Mouse (Mus musculus) hindbrain, embryonic 13.5 days (tissue): ENCODE measurements around the gene Tll2. TPM values are rescaled to one million over a fixed set of nuclear protein-coding genes. Genes with fewer than 3 reads are reported as not detected.

Source experiments
- ATAC-seq: fragments of 200-750 bp; cut with Nextera tagmentation; 2 replicates; pipeline ENCODE4 v1.8.0; 2017; ENCODE audit warnings: moderate TSS enrichment; ENCODE audit not compliant: low FRiP score
- H3K27ac ChIP-seq: fragments of 300-500 bp; sonication (generic); 2 replicates; pipeline ENCODE4 v1.5.1; 2015; ENCODE audit warnings: inconsistent platforms, mild to moderate bottlenecking, moderate library complexity
- H3K27me3 ChIP-seq: fragments of 300-500 bp; sonication (generic); 2 replicates; pipeline ENCODE4 v1.6.1; 2015; ENCODE audit warnings: mild to moderate bottlenecking, inconsistent platforms
- H3K36me3 ChIP-seq: fragments of 300-500 bp; sonication (generic); 2 replicates; pipeline ENCODE4 v1.6.1; 2015; ENCODE audit warnings: mild to moderate bottlenecking, inconsistent platforms
- H3K4me1 ChIP-seq: fragments of 300-500 bp; sonication (generic); replicated peaks from 2 replicates; pipeline ENCODE4 v1.6.1; 2015; ENCODE audit warnings: inconsistent platforms
- H3K4me2 ChIP-seq: fragments of 300-500 bp; sonication (generic); 2 replicates; pipeline ENCODE4 v1.6.1; 2015; ENCODE audit warnings: inconsistent platforms, mild to moderate bottlenecking, moderate library complexity
- H3K4me3 ChIP-seq: fragments of 300-500 bp; sonication (generic); 2 replicates; pipeline ENCODE4 v1.5.1; 2015; ENCODE audit warnings: mild to moderate bottlenecking, inconsistent platforms
- H3K9ac ChIP-seq: fragments of 300-500 bp; sonication (generic); 2 replicates; pipeline ENCODE4 v1.6.1; 2015; ENCODE audit warnings: mild to moderate bottlenecking, inconsistent platforms
- H3K9me3 ChIP-seq: fragments of 300-500 bp; sonication (generic); 2 replicates; pipeline ENCODE4 v1.6.1; 2016; ENCODE audit warnings: inconsistent platforms
- WGBS: fragments of 180-500 bp; shearing (Covaris S2); methylation state at CpG from one replicate; pipeline ENCODE4 v1.1.7; 2015; 5-methylcytosine and 5-hydroxymethylcytosine counted together
- polyA plus RNA-seq: library from polyadenylated mRNA; unstranded; fragments of >200 nt; fragmentation: Nextera tagmentation; extraction: Ambion mirVana; gene quantifications from 2 replicates; pipeline ENCODE4 v1.2.1, GENCODE M21; 2015

The Tll2 gene
- polyA plus RNA-seq, result 0.44 and 0.60 TPM in 2 replicates

GRCm38 (mm10) chr19:41206811-41207344 is at the start of gene Tll2:
TSS of gene Tll2 (minus strand) at chr19:41206835.
- Histone ChIP-seq H3K4me2 (peak within 1 kb of the TSS; percentile 98), H3K27me3 (peaks cover 54% of the 10 kb centered on the region), H3K4me3 (peak within 1 kb of the TSS; percentile 44), H3K9me3 (no peaks in the 10 kb centered on the region), H3K27ac (no peak within 1 kb of the TSS), H3K4me1 (peaks cover 21% of the 10 kb centered on the region), H3K36me3 (peaks cover 5% of the 10 kb centered on the region), H3K9ac (peak within 1 kb of the TSS; percentile 60)
- WGBS, result under 1% methylated on average over 32 of the region's 32 CpGs
- peak; percentile 91 for ATAC-seq

- Histone ChIP-seq H3K4me3 (no peak overlapping the region), H3K4me1 (peaks cover 6% of the 10 kb centered on the region; the same call in 1 of the 2 replicates), H3K9me3 (no peaks in the 10 kb centered on the region), H3K9ac (no peak overlapping the region), H3K4me2 (no peak overlapping the region), H3K27ac (no peak overlapping the region), H3K27me3 (no peaks in the 10 kb centered on the region), H3K36me3 (0 out of 2 replicates have a peak, but pooled peaks cover 3% of the 10 kb centered on the region)
- no peak for ATAC-seq
- WGBS, result 90% methylated on average over 5 of the region's 5 CpGs
These were observed 47.9 kb upstream of the Tll2 start for GRCm38 (mm10) chr19:41254584-41254983.

DNA sequence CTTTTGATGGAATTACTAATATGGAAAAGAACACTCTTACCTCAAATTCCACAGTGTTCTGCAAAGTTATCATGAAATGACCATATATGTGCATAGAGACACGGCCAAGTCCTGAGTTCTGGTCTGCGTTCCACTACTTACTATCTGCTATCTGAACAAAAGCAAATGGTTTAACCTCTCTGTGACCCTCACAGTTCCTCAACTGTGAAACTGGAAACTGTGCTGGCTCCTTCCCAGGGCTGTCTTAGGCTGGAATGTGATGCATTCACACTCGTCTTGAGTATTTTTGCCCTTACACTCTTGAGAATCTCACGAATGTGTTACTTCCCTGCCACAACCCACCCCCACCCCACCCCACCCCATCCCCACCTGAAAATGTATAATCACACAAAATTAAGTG is 42.3 kb upstream of the Tll2 start:
- H3K27ac ChIP-seq, result no peak overlapping the region
- 75% methylated on average over 4 of the region's 4 CpGs for WGBS
- H3K9ac ChIP-seq, result no peak overlapping the region
- peaks cover 10% of the 10 kb centered on the region for H3K36me3 ChIP-seq
- no peak overlapping the region for H3K4me3 ChIP-seq
- H3K4me2 ChIP-seq, result no peak overlapping the region
- no peaks in the 10 kb centered on the region for H3K27me3 ChIP-seq
- peaks cover 3% of the 10 kb centered on the region; the same call in 1 of the 2 replicates for H3K4me1 ChIP-seq
- no peak for ATAC-seq
- H3K9me3 ChIP-seq, result no peaks in the 10 kb centered on the region

DNA sequence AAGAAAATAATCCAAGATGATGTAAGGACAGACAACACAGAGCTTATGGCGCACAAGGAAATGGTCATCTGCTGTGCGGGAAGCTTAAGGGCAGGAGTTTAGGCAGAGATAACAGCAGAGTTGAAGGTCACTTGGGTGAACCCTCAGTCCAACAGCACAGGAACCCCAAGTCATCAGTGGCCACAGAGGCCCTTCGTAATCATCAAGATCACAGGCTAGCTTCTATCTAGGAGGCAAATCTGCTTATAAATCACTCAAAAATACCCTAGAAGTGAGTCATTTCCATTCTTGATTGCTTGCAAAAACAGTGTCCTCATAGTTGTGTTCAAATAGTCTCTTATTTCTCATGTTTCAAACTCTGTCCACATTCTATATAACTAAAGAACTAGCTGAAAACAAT is 41.6 kb upstream of the Tll2 start:
- no peak overlapping the region for H3K4me2 ChIP-seq
- H3K27ac ChIP-seq, result no peak overlapping the region
- peaks cover 3% of the 10 kb centered on the region; the same call in 1 of the 2 replicates for H3K4me1 ChIP-seq
- no peak for ATAC-seq
- H3K4me3 ChIP-seq, result no peak overlapping the region
- no peaks in the 10 kb centered on the region for H3K27me3 ChIP-seq
- WGBS, result over 99% methylated on average over 3 of the region's 3 CpGs
- no peaks in the 10 kb centered on the region for H3K9me3 ChIP-seq
- H3K36me3 ChIP-seq, result peaks cover 10% of the 10 kb centered on the region
- no peak overlapping the region for H3K9ac ChIP-seq

DNA sequence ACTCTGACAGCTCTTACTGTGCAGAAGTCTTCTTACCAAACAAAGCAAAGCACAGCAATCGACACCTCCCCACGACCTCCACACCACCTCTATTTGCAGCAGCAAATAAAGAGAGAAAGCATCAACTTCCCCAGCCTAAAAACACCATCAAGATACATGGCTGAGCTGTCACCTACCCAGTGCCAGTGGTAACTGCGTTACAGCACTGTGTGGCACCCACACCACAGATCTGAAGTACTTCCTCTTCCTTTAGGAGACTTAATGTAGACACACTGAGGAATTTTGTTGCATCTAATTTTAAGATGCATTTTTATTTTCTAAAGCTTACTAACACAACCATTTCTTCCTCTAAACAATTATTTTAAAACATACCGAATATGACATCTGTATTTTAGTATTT is 39.6 kb upstream of the Tll2 start:
- no peaks in the 10 kb centered on the region for H3K9me3 ChIP-seq
- no peak overlapping the region for H3K27ac ChIP-seq
- whole genome bisulfite sequencing, result 82% methylated on average over 4 of the region's 4 CpGs
- no peaks in the 10 kb centered on the region for H3K4me1 ChIP-seq
- no peak overlapping the region for H3K9ac ChIP-seq
- H3K36me3 ChIP-seq, result peaks cover 26% of the 10 kb centered on the region
- H3K4me3 ChIP-seq, result no peak overlapping the region
- ATAC-seq, result no peak
- H3K27me3 ChIP-seq, result no peaks in the 10 kb centered on the region
- H3K4me2 ChIP-seq, result no peak overlapping the region

GRCm38 (mm10) chr19:41244581-41244980 is 37.9 kb upstream of the Tll2 start:
- ATAC-seq, result no peak
- H3K9ac ChIP-seq, result no peak overlapping the region
- 61% methylated on average over 6 of the region's 6 CpGs for WGBS

DNA sequence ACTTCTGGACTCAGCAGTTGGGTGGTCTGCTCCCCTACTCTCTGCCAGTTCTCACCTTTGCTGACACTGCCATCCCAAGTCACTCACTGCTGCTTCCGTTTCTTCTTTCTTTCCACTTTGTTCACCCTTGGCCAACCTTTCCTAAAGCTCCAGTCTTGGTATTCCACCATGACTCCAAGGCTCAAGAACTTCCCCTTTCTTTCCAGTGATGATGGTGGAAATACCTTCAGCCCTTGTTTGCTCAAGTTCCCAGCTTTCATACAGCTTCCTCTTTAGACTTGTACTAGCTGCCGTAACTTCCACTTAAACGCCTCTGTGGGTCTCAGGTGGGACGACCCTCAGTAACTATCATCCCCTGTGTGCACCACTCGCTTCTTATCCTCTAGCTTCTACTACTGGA is 35.4 kb upstream of the Tll2 start:
- H3K9ac ChIP-seq, result no peak overlapping the region
- no peaks in the 10 kb centered on the region for H3K27me3 ChIP-seq
- ATAC-seq, result no peak
- H3K4me3 ChIP-seq, result no peak overlapping the region
- no peak overlapping the region for H3K4me2 ChIP-seq
- WGBS, result 95% methylated on average over 5 of the region's 5 CpGs
- H3K27ac ChIP-seq, result no peak overlapping the region
- peaks cover 52% of the 10 kb centered on the region for H3K36me3 ChIP-seq
- no peaks in the 10 kb centered on the region for H3K4me1 ChIP-seq
- no peaks in the 10 kb centered on the region for H3K9me3 ChIP-seq

More at GRCm38 (mm10) chr19:41244581-41244980, 37.9 kb upstream of the Tll2 start:
- Histone ChIP-seq H3K4me3 (no peak overlapping the region), H3K4me1 (no peaks in the 10 kb centered on the region), H3K27me3 (no peaks in the 10 kb centered on the region), H3K4me2 (no peak overlapping the region), H3K9me3 (no peaks in the 10 kb centered on the region), H3K27ac (no peak overlapping the region), H3K36me3 (peaks cover 39% of the 10 kb centered on the region)

GRCm38 (mm10) chr19:41233698-41234097 is 27.1 kb upstream of the Tll2 start:
- H3K4me3 ChIP-seq, result no peak overlapping the region
- no peak overlapping the region for H3K9ac ChIP-seq
- no peaks in the 10 kb centered on the region for H3K27me3 ChIP-seq
- no peaks in the 10 kb centered on the region for H3K9me3 ChIP-seq
- H3K4me2 ChIP-seq, result no peak overlapping the region
- H3K27ac ChIP-seq, result no peak overlapping the region
- ATAC-seq, result no peak
- WGBS, result 93% methylated on average over 4 of the region's 4 CpGs
- no peaks in the 10 kb centered on the region for H3K4me1 ChIP-seq
- peaks cover 59% of the 10 kb centered on the region for H3K36me3 ChIP-seq

- Histone ChIP-seq H3K4me2 (no peak overlapping the region), H3K9ac (no peak overlapping the region), H3K27me3 (peaks cover 49% of the 10 kb centered on the region), H3K4me3 (no peak overlapping the region), H3K27ac (no peak overlapping the region), H3K4me1 (peaks cover 21% of the 10 kb centered on the region), H3K9me3 (no peaks in the 10 kb centered on the region), H3K36me3 (peaks cover 12% of the 10 kb centered on the region)
- 67% methylated on average over 7 of the region's 7 CpGs for WGBS
- ATAC-seq, result no peak
These were observed 1.7 kb upstream of the Tll2 start for GRCm38 (mm10) chr19:41208326-41208725.

DNA sequence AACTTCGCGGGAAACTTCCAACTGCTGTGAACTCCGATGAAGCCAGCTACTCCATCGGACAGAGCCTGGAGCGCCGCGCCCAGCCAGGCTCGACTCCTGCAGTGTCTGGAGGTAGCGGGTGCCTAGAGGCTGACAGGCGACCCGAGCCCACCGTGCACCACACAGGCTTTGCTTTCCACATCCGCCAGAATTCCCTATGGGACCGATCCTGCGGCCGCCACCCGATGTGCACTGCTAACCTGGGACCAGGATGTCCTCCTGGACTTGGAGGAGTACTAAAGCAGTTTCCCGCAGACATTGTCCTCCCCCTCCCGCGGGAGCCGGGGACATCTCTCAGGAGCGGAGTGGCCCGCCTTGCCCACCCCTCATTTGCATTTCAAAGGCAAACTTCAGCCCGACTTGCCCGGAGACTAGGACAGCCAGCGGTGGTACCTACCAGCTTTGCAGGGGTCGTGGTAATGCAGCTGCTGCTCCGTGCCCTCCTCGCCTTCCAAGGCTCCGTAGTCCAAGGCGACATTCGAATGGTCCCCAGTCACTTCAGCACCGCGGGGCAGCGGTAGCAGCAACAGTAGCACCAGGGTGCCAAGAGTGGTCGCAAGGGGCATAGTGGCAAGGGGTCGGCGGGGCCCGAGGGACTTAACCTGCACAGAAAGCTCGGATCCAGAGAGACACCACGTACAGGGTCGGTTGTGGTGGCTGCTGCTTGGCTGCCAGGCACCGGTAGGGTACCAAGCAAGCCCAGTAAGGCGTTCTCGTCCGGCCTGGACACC is 409 bp downstream of the Tll2 start:
- peaks cover 4% of the 10 kb centered on the region for H3K36me3 ChIP-seq
- ATAC-seq, result peak; percentile 68
- H3K27me3 ChIP-seq, result peaks cover 54% of the 10 kb centered on the region

GRCm38 (mm10) chr19:41204159-41205081 is 2.2 kb downstream of the Tll2 start:
- Histone ChIP-seq H3K27me3 (peaks cover 53% of the 10 kb centered on the region), H3K4me3 (no peak overlapping the region), H3K9me3 (no peaks in the 10 kb centered on the region), H3K27ac (no peak overlapping the region), H3K36me3 (no peaks in the 10 kb centered on the region), H3K9ac (no peak overlapping the region), H3K4me1 (peaks cover 21% of the 10 kb centered on the region), H3K4me2 (no peak overlapping the region)
- no peak for ATAC-seq
- 63% methylated on average over 11 of the region's 11 CpGs for WGBS

More for the DNA sequence above, 409 bp downstream of the Tll2 start:
- Histone ChIP-seq H3K9me3 (no peaks in the 10 kb centered on the region), H3K4me2 (peak overlapping the region; percentile 98), H3K27ac (no peak overlapping the region), H3K4me1 (peaks cover 21% of the 10 kb centered on the region), H3K4me3 (peak overlapping the region; percentile 44), H3K9ac (peak overlapping the region; percentile 60)
- WGBS, result under 1% methylated on average over 46 of the region's 46 CpGs

- Histone ChIP-seq H3K27me3 (peaks cover 5% of the 10 kb centered on the region; the same call in 1 of the 2 replicates), H3K36me3 (no peaks in the 10 kb centered on the region), H3K4me3 (no peak overlapping the region), H3K4me2 (no peak overlapping the region), H3K4me1 (peaks cover 12% of the 10 kb centered on the region), H3K9ac (no peak overlapping the region), H3K27ac (no peak overlapping the region), H3K9me3 (no peaks in the 10 kb centered on the region)
- ATAC-seq, result no peak
- 83% methylated on average over 12 of the region's 12 CpGs for WGBS
These were observed 9.0 kb downstream of the Tll2 start for GRCm38 (mm10) chr19:41197606-41198005.
